In the genomic region with DNA sequence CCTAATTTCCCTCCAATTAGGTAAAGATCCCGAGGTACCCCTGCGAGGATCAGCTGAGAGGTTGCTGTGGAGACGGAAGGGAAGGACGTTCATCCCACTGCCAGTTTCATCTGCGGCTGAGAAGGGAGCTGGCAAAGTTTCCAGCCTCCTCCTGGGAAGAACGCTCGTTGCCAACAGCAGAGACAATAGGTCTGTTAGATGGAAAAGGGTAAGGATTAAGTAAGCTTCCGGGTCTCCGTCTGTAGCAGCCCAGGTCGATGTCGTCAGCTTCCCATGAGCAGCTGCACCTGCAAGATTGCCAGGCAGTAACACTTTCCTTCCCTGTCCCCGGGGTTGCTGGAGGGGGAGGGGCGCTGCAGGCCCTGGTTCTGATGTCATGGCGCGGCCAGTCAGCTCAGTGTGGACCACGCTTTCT, we compare ENCODE assay signal across 7 mouse cellular contexts. TPM values are rescaled to one million over a fixed set of nuclear protein-coding genes. Genes with fewer than 3 reads are reported as not detected.
A peak's percentile ranks its signal among the peaks of the same experiment; 100 is the strongest.
DNase-seq lines count a peak whose midpoint lies in the region; ATAC-seq and TF ChIP-seq lines count a peak whose summit lies in the region.

No protein-coding gene starts in this region.

- TF ChIP-seq CTCF in cortical plate, adult 2 months (IDR thresholded peaks at IDR 0.05; ENCODE audit: extremely low read depth, insufficient read depth, low read length): no peak

- ATAC-seq in intestine, embryonic 15.5 days: peak; percentile 83
- ATAC-seq in midbrain, embryonic 11.5 days (ENCODE audit: low FRiP score): peak; percentile 70

- intact Hi-C loops in gastrocnemius, postnatal 36 days (cut with DNase I): loop anchor here (10.0 kb wide), 1 partner anchor 202 kb away; no protein-coding TSS in a partner anchor
- intact Hi-C loops in left cerebral cortex, postnatal 36 days (cut with DNase I): loop anchor here (2.0 to 10.0 kb wide), 2 partner anchors 116 to 202 kb away; a partner anchor contains a TSS

- H3K4me3 ChIP-seq in cortical plate, adult 2 months (ENCODE audit: insufficient read depth, low read length): peak overlapping the region; percentile 22
- peak overlapping the region; percentile 29 for H3K4me3 ChIP-seq in intestine, embryonic 15.5 days (replicated peaks)
- H3K4me3 ChIP-seq in midbrain, embryonic 11.5 days (ENCODE audit: low read depth, low read length): peak overlapping the region; percentile 25

- H3K27me3 ChIP-seq in intestine, embryonic 15.5 days (replicated peaks): no peaks in the 10 kb centered on the region
- H3K27me3 ChIP-seq in midbrain, embryonic 11.5 days (ENCODE audit: control insufficient read depth, insufficient read depth, low read length): no peaks in the 10 kb centered on the region

- no peak overlapping the region for H3K9ac ChIP-seq in intestine, embryonic 15.5 days
- peak overlapping the region; percentile 54 for H3K9ac ChIP-seq in midbrain, embryonic 11.5 days (ENCODE audit: low read length)

- H3K36me3 ChIP-seq in intestine, embryonic 15.5 days: no peaks in the 10 kb centered on the region
- no peaks in the 10 kb centered on the region for H3K36me3 ChIP-seq in midbrain, embryonic 11.5 days (ENCODE audit: control insufficient read depth, insufficient read depth, low read length)

- peaks cover 10% of the 10 kb centered on the region for H3K4me1 ChIP-seq in cortical plate, adult 2 months (ENCODE audit: control insufficient read depth, insufficient read depth, low read length)
- H3K4me1 ChIP-seq in intestine, embryonic 15.5 days (replicated peaks): peaks cover 33% of the 10 kb centered on the region
- H3K4me1 ChIP-seq in midbrain, embryonic 11.5 days (ENCODE audit: control insufficient read depth, insufficient read depth, low read length): peaks cover 18% of the 10 kb centered on the region

- peak overlapping the region; percentile 91 for H3K27ac ChIP-seq in cortical plate, adult 2 months (ENCODE audit: insufficient read depth, low read length)
- peak overlapping the region; percentile 56; the same call in 1 of the 2 replicates for H3K27ac ChIP-seq in intestine, embryonic 15.5 days
- no peak overlapping the region for H3K27ac ChIP-seq in midbrain, embryonic 11.5 days (ENCODE audit: low read depth, low read length)

- no peaks in the 10 kb centered on the region for H3K9me3 ChIP-seq in intestine, embryonic 15.5 days
- H3K9me3 ChIP-seq in midbrain, embryonic 11.5 days (ENCODE audit: control insufficient read depth, low read length): no peaks in the 10 kb centered on the region

- 17% methylated on average over 16 of the region's 16 CpGs for WGBS in intestine, embryonic 15.5 days
- 6% methylated on average over 16 of the region's 16 CpGs for WGBS in midbrain, embryonic 11.5 days

- DNase-seq in adrenal gland, postnatal 14 days: peak; percentile 78
- DNase-seq in gastrocnemius, postnatal 36 days: peak; percentile 38 to 53
- DNase-seq in left cerebral cortex, postnatal 36 days (ENCODE audit: low spot score in 2 of 2): peak; percentile 72 to 78
- peak; percentile 94 for DNase-seq in midbrain, embryonic 11.5 days (ENCODE audit: low spot score, missing footprints)
- DNase-seq in yolk sac, embryonic 10.5 days (ENCODE audit: low spot score): peak; percentile 22

- peak; percentile 60 for TF ChIP-seq POLR2A in cortical plate, adult 2 months (IDR thresholded peaks at IDR 0.05; ENCODE audit: extremely low read depth, insufficient read depth, low read length)

- H3K4me2 ChIP-seq in intestine, embryonic 15.5 days (replicated peaks): peak overlapping the region; percentile 56
- peak overlapping the region; percentile 55 for H3K4me2 ChIP-seq in midbrain, embryonic 11.5 days

RNA-seq across cellular contexts. Expression of a gene that starts 34.6 kb away (rescaled TPM):
- 50.4 and 58.0 TPM in 2 replicates for total RNA-seq in adrenal gland, postnatal 14 days (2021)
- 6.5 and 6.9 TPM in 2 replicates for polyA plus RNA-seq in cortical plate, adult 2 months (2012; rRNA removed)
- 10 to 100 TPM; 11.6 to 14.2 TPM for total RNA-seq in gastrocnemius, postnatal 36 days (2021)
- 21.9 and 22.3 TPM in 2 replicates for polyA plus RNA-seq in intestine, embryonic 15.5 days (2015; fragmentation: Nextera tagmentation; extraction: Ambion mirVana)
- total RNA-seq in left cerebral cortex, postnatal 36 days (2021): 10 to 100 TPM in 1 of 2 experiments, 1 to 10 TPM in 1; 9.4 to 11.4 TPM
- polyA plus RNA-seq in midbrain, embryonic 11.5 days (2014; fragmentation: Nextera tagmentation; extraction: Ambion mirVana): 12.2 and 13.6 TPM in 2 replicates

Comparison
In these comparisons a context has a peak if more than half of its experiments do, and no peak if none do; other contexts are left out.
1. DNase-seq: peak in every context shown above with its lines; median percentile 94 in midbrain, embryonic 11.5 days; 78 in adrenal gland, postnatal 14 days; 75 in left cerebral cortex, postnatal 36 days; 46 in gastrocnemius, postnatal 36 days; 22 in yolk sac, embryonic 10.5 days.